Mouse (Mus musculus) hindbrain, postnatal 0 days (tissue): Measurements from ENCODE around the gene Dixdc1. TPM values are rescaled to one million over a fixed set of nuclear protein-coding genes. Genes with fewer than 3 reads are reported as not detected.

Experiments used
- ATAC-seq: fragments of 200-750 bp; cut with Nextera tagmentation; 2 replicates; pipeline ENCODE4 v1.8.0; 2017; ENCODE audit warnings: mild to moderate bottlenecking, moderate TSS enrichment, moderate library complexity
- DNase-seq: peaks from one replicate; pipeline ENCODE4 v3.0.0-alpha.2; 2015; ENCODE audit warnings: low spot score
- H3K27ac ChIP-seq: fragments of 300-500 bp; sonication (generic); 2 replicates; pipeline ENCODE4 v1.5.1; 2014; ENCODE audit warnings: mild to moderate bottlenecking
- H3K27me3 ChIP-seq: fragments of 300-500 bp; sonication (generic); 2 replicates; pipeline ENCODE4 v1.6.1; 2014; ENCODE audit warnings: low read length, mixed read lengths; ENCODE audit not compliant: insufficient read depth
- H3K36me3 ChIP-seq: fragments of 300-500 bp; sonication (generic); 2 replicates; pipeline ENCODE4 v1.6.1; 2014; ENCODE audit warnings: low read length, mixed read lengths; ENCODE audit not compliant: insufficient read depth
- H3K4me1 ChIP-seq: fragments of 300-500 bp; sonication (generic); 2 replicates; pipeline ENCODE4 v1.6.1; 2014; ENCODE audit warnings: antibody characterized with exemption, low read length, mixed read lengths; ENCODE audit not compliant: insufficient read depth
- H3K4me2 ChIP-seq: fragments of 300-500 bp; sonication (generic); 2 replicates; pipeline ENCODE4 v1.6.1; 2014; ENCODE audit warnings: low read depth, mild to moderate bottlenecking, low read length, moderate library complexity, mixed read lengths
- H3K4me3 ChIP-seq: fragments of 300-500 bp; sonication (generic); 2 replicates; pipeline ENCODE4 v1.5.1; 2014; ENCODE audit warnings: low read length
- H3K9ac ChIP-seq: fragments of 300-500 bp; sonication (generic); replicated peaks from 2 replicates; pipeline ENCODE4 v1.6.1; 2014; ENCODE audit warnings: mild to moderate bottlenecking, low read length, moderate library complexity, mixed read lengths
- H3K9me3 ChIP-seq: fragments of 300-500 bp; sonication (generic); 2 replicates; pipeline ENCODE4 v1.6.1; 2016; ENCODE audit warnings: low read length, mixed read lengths
- CTCF ChIP-seq: IDR thresholded peaks from 2 replicates; pipeline ENCODE4 v1.5.1; 2016; ENCODE audit warnings: antibody characterized with exemption, control low read depth, low read depth
- WGBS: fragments of 180-500 bp; shearing (Covaris S2); extraction: QIAGEN DNeasy Blood & Tissue Kit; methylation state at CpG from one replicate; pipeline ENCODE4 v1.1.7; 2014; 5-methylcytosine and 5-hydroxymethylcytosine counted together
- polyA plus RNA-seq: library from polyadenylated mRNA; unstranded; fragments of >200 nt; fragmentation: Nextera tagmentation; extraction: Ambion mirVana; gene quantifications from 2 replicates; pipeline ENCODE4 v1.2.1, GENCODE M21; 2015
- total RNA-seq: library from RNA; depleted of rRNA; stranded (reverse); fragments of >200 nt; gene quantifications from 2 replicates; pipeline ENCODE4 v1.2.3, GENCODE M21; 2014

The Dixdc1 gene
- total and polyA plus RNA-seq, 2 experiments from 2014 or later = 24.4 to 40.3 TPM

DNA sequence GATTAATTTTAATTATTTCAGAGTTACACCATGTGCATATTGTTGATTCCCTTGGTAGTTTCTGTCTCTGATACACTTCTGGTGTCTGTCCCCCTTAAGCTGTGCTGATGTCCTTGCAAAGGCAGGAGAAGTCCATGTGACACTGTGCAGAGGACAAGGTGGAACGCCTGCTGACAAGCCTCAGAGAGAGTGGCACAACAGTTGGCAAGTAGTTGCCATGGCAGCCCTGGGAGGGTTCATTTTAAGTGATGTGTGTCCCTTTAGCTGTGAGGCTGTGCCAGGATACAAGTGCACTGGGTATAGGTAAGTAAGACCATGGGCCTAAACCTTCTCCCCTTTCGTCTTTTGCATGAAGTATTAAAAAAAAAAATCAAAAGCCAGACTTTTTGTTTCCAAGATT lies 30.7 kb upstream of the Dixdc1 start:
- Histone ChIP-seq H3K4me2 (no peak overlapping the region), H3K4me3 (no peak overlapping the region), H3K4me1 (peaks cover 12% of the 10 kb centered on the region; the same call in 1 of the 2 replicates), H3K36me3 (peaks cover 5% of the 10 kb centered on the region; the same call in 1 of the 2 replicates), H3K9me3 (no peaks in the 10 kb centered on the region), H3K27ac (no peak overlapping the region), H3K27me3 (no peaks in the 10 kb centered on the region), H3K9ac (no peak overlapping the region)
- DNase-seq = no peak
- no peak for TF ChIP-seq CTCF
- WGBS = 77% methylated on average over 2 of the region's 2 CpGs
- ATAC-seq = no peak

DNA sequence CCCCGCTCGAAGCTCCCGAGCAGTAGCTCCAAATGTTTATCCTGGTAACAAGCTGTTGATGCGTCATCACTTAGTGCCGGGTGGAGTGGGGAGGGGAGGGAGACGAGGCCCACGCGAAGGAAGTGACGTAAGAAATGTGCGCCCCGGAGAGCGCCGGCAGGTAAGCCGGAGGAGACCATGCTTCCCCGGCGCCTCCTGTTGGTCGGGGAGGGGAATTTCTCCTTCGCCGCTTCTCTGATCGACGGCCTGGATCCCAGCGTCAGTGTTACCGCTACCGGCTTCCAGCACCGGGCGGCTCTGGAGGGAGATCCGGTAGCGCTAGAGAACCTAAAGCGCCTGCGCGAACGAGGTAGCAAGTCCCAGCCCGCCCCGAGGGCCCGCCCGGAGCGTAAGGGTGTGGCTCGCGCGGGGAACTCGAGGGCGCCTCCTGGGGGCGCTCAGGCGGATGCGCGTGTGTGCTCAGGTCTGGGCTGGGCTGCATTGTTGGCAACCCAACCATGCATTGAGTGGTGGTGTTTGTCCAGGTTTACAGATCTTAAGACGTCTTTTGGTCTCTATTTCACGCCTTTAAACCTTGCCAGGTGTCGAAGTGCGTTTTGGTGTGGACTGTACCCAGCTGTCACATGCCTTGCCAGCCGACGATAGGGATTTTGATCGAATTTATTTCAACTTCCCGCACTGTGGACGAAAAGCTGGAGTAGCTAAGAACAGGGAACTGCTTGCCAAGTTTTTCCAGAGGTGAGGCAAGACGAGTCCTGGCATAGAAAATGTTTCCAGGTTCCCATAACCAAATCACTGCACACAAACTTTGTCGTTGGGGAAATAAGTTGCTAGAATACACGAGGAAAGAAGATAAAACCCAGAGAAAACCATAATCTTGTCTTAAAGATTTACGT lies 29.0 kb upstream of the Dixdc1 start, which contains the start of gene Fdxacb1:
TSS of gene Fdxacb1 (plus strand) at position 130 of the 896 bp plus-strand sequence.
- ATAC-seq = peak; percentile 96
- peak within 1 kb of the TSS; percentile 92 for H3K4me2 ChIP-seq
- 4% methylated on average over 58 of the region's 59 CpGs for WGBS
- peak within 1 kb of the TSS; percentile 51 for H3K4me3 ChIP-seq
- peaks cover 7% of the 10 kb centered on the region; the same call in 1 of the 2 replicates for H3K4me1 ChIP-seq
- peak; percentile 83 for TF ChIP-seq CTCF
- H3K27me3 ChIP-seq = no peaks in the 10 kb centered on the region
- no peaks in the 10 kb centered on the region for H3K9me3 ChIP-seq
- peaks cover 5% of the 10 kb centered on the region; the same call in 1 of the 2 replicates for H3K36me3 ChIP-seq
- peak; percentile 99 for DNase-seq
- peak within 1 kb of the TSS; percentile 59 for H3K9ac ChIP-seq
- H3K27ac ChIP-seq = peak within 1 kb of the TSS; percentile 88

DNA sequence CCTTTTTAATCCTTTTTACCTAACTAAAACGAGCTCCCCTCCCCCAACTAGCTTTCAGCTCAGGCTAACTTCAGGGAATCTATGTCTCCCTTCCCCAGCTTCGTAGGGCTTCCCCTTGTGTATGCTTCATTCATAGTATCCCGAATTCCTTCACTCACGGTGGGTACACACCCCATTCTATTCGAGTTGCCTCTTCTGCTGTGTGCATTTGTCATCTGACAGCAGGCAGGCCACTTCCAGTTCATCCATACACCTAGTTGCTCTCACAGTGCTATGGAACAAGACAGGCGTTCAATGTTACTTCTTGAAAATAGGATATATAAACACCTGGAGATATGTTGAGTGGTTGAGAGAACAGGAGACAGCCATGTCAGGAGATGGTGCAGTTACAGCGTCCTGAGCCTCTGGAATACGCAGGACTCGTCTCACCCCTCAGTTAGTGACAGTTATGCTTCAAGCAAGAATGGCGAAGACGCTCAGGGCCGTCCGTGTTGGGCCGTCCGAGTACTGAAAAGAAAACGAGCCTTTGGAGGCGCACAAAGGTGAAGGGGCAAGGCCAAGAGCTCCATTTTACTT lies 28.3 kb upstream of the Dixdc1 start:
- Histone ChIP-seq H3K9ac (peak overlapping the region; percentile 59), H3K4me3 (peak overlapping the region; percentile 51), H3K4me1 (peaks cover 7% of the 10 kb centered on the region; the same call in 1 of the 2 replicates), H3K27ac (peak overlapping the region; percentile 88), H3K9me3 (no peaks in the 10 kb centered on the region), H3K27me3 (no peaks in the 10 kb centered on the region), H3K4me2 (peak overlapping the region; percentile 92), H3K36me3 (peaks cover 5% of the 10 kb centered on the region; the same call in 1 of the 2 replicates)
- WGBS = 5% methylated on average over 17 of the region's 17 CpGs
- TF ChIP-seq CTCF = no peak
- peak; percentile 5 for DNase-seq
- ATAC-seq = peak; percentile 5; the same call in 1 of the 2 replicates

- 0 out of 2 replicates have a peak, but pooled peaks cover 4% of the 10 kb centered on the region for H3K36me3 ChIP-seq
- no peak overlapping the region for H3K9ac ChIP-seq
- DNase-seq = peak; percentile 27
- TF ChIP-seq CTCF = peak; percentile 64
- H3K9me3 ChIP-seq = no peaks in the 10 kb centered on the region
- 68% methylated on average over 1 of the region's 1 CpGs for WGBS
- H3K4me1 ChIP-seq = no peaks in the 10 kb centered on the region; the same call in 1 of the 2 replicates
- ATAC-seq = no peak
- no peak overlapping the region for H3K4me2 ChIP-seq
- no peak overlapping the region for H3K4me3 ChIP-seq
- H3K27me3 ChIP-seq = no peaks in the 10 kb centered on the region
- H3K27ac ChIP-seq = no peak overlapping the region
Measured at GRCm38 (mm10) chr9:50763331-50763730, 24.0 kb upstream of the Dixdc1 start.

DNA sequence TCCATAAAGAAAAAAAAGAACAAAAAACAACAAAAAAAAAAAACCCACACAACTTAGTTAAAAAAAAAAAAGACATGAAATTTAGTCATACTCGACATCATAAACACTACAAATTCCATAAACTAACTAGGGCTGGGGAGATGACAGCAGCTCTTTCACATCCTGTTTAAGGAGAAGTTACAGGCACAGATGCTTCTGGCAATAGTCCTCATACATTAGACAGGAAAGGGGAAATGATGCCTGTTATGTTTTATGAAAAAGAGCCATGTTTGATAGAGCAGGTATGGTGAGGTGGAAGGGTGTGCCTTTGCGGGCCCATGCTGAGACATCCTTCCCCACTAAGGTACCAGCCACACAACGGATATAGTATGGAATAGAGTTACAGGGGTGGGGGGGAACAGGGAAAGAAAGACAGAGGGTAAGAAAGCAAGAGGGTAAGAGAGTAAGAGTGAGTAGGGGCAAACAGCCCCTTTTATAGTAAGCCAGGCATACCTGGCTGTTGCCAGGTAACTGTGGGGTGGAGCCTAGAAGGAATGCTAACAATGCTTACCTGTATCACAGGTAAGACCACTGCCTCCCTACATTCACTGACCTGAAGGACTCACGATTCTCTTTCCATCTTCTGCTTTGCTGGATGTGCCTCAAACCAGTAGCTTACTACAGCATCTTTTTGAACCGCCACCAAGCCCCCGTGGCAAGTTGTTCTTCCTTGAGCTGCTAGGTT lies 22.4 kb upstream of the Dixdc1 start:
- no peaks in the 10 kb centered on the region for H3K27me3 ChIP-seq
- no peaks in the 10 kb centered on the region for H3K9me3 ChIP-seq
- WGBS = 66% methylated on average over 6 of the region's 6 CpGs
- ATAC-seq (no peak), DNase-seq (no peak)
- H3K36me3 ChIP-seq = 0 out of 2 replicates have a peak, but pooled peaks cover 4% of the 10 kb centered on the region
- H3K4me2 ChIP-seq = no peak overlapping the region
- no peaks in the 10 kb centered on the region for H3K4me1 ChIP-seq
- no peak for TF ChIP-seq CTCF
- H3K4me3 ChIP-seq = no peak overlapping the region
- H3K9ac ChIP-seq = no peak overlapping the region
- no peak overlapping the region for H3K27ac ChIP-seq

GRCm38 (mm10) chr9:50756711-50757110 lies 17.4 kb upstream of the Dixdc1 start:
- TF ChIP-seq CTCF = no peak
- H3K4me1 ChIP-seq = peaks cover 9% of the 10 kb centered on the region
- no peak for DNase-seq
- no peak overlapping the region for H3K27ac ChIP-seq
- no peaks in the 10 kb centered on the region for H3K27me3 ChIP-seq
- no peak overlapping the region for H3K4me2 ChIP-seq
- no peak overlapping the region for H3K4me3 ChIP-seq
- H3K36me3 ChIP-seq = no peaks in the 10 kb centered on the region
- 35% methylated on average over 5 of the region's 5 CpGs for WGBS
- no peaks in the 10 kb centered on the region for H3K9me3 ChIP-seq
- no peak overlapping the region for H3K9ac ChIP-seq
- no peak for ATAC-seq
